Mouse (Mus musculus) NIH3T3 (cell line): Measurements from ENCODE around the gene Cap2.

Source experiments
- DNase-seq: peaks from one replicate; pipeline ENCODE4 v3.0.0-alpha.2; 2012; ENCODE audit warnings: low read depth

Cap2 gene

GRCm38 (mm10) chr13:46525295-46526255 is 23.9 kb downstream of the Cap2 start:
- DNase-seq = no peak

- no peak for DNase-seq
Measured at GRCm38 (mm10) chr13:46526645-46527044, 25.0 kb downstream of the Cap2 start.

- no peak for DNase-seq
Measured at GRCm38 (mm10) chr13:46527340-46527739, 25.7 kb downstream of the Cap2 start.

- DNase-seq = no peak
Measured at GRCm38 (mm10) chr13:46529037-46529436, 27.4 kb downstream of the Cap2 start.

GRCm38 (mm10) chr13:46530546-46530945 is 28.9 kb downstream of the Cap2 start:
- DNase-seq = no peak

- DNase-seq = no peak
Measured at GRCm38 (mm10) chr13:46531676-46532075, 30.0 kb downstream of the Cap2 start.

- no peak for DNase-seq
Measured at GRCm38 (mm10) chr13:46532276-46532675, 30.6 kb downstream of the Cap2 start.

- DNase-seq = no peak
Measured at GRCm38 (mm10) chr13:46533342-46534129, 31.9 kb downstream of the Cap2 start.

- no peak for DNase-seq
Measured at GRCm38 (mm10) chr13:46534171-46534968, 32.7 kb downstream of the Cap2 start.

- no peak for DNase-seq
Measured at GRCm38 (mm10) chr13:46534969-46535785, 33.5 kb downstream of the Cap2 start.

- DNase-seq = no peak
Measured at GRCm38 (mm10) chr13:46539284-46539683, 37.6 kb downstream of the Cap2 start.

GRCm38 (mm10) chr13:46540943-46541342 is 39.3 kb downstream of the Cap2 start:
- no peak for DNase-seq

GRCm38 (mm10) chr13:46542782-46543181 is 41.1 kb downstream of the Cap2 start:
- no peak for DNase-seq

GRCm38 (mm10) chr13:46544608-46545007 is 43.0 kb downstream of the Cap2 start:
- DNase-seq = no peak

GRCm38 (mm10) chr13:46545081-46545480 is 43.4 kb downstream of the Cap2 start:
- no peak for DNase-seq

- no peak for DNase-seq
Measured at GRCm38 (mm10) chr13:46546846-46547245, 45.2 kb downstream of the Cap2 start.

- no peak for DNase-seq
Measured at GRCm38 (mm10) chr13:46547253-46547652, 45.6 kb downstream of the Cap2 start.

GRCm38 (mm10) chr13:46548132-46548531 is 46.5 kb downstream of the Cap2 start:
- DNase-seq = no peak

GRCm38 (mm10) chr13:46548600-46549179 is 47.0 kb downstream of the Cap2 start:
- DNase-seq = no peak

GRCm38 (mm10) chr13:46550627-46551026 is 49.0 kb downstream of the Cap2 start:
- no peak for DNase-seq

- no peak for DNase-seq
Measured at GRCm38 (mm10) chr13:46554736-46555135, 53.1 kb downstream of the Cap2 start.
